Mouse (Mus musculus): ENCODE results near the gene Pcnt. TPM values are rescaled to one million over a fixed set of nuclear protein-coding genes. Genes with fewer than 3 reads are reported as not detected.

Pcnt gene
- polyA plus RNA-seq, 1 experiment, result 12.4 TPM

- H3K4me1 ChIP-seq (ENCODE audit: control insufficient read depth, insufficient read depth, insufficient read length, low read length), result no peaks in the 10 kb centered on the region
- H3K36me3 ChIP-seq (ENCODE audit: control insufficient read depth, insufficient read depth, low read length), result no peaks in the 10 kb centered on the region
- no peak overlapping the region for H3K4me3 ChIP-seq (ENCODE audit: low read depth, low read length)
- no peaks in the 10 kb centered on the region for H3K27me3 ChIP-seq (ENCODE audit: control insufficient read depth, insufficient read depth, low read length)
- no peak overlapping the region for H3K27ac ChIP-seq (ENCODE audit: insufficient read depth, low read depth, low read length)
- peak; percentile 58; the same call in 1 of the 2 replicates for TF ChIP-seq CTCF (IDR thresholded peaks at IDR 0.05; ENCODE audit: extremely low read depth, insufficient read length, insufficient replicate concordance, low read depth, low read length)
- TF ChIP-seq POLR2A (IDR thresholded peaks at IDR 0.05; ENCODE audit: low read depth, low read length), result no peak
- WGBS, result 71% methylated on average over 6 of the region's 6 CpGs
Measured at GRCm38 (mm10) chr10:76326304-76327006, 116.1 kb downstream of the Pcnt start.

- 84% methylated on average over 12 of the region's 12 CpGs for WGBS
- Histone ChIP-seq H3K4me3 (ENCODE audit: low read depth, low read length) (no peak overlapping the region), H3K4me1 (ENCODE audit: control insufficient read depth, insufficient read depth, insufficient read length, low read length) (no peaks in the 10 kb centered on the region), H3K27ac (ENCODE audit: insufficient read depth, low read depth, low read length) (no peak overlapping the region), H3K27me3 (ENCODE audit: control insufficient read depth, insufficient read depth, low read length) (no peaks in the 10 kb centered on the region), H3K36me3 (ENCODE audit: control insufficient read depth, insufficient read depth, low read length) (peaks cover 26% of the 10 kb centered on the region)
- no peak for TF ChIP-seq POLR2A (IDR thresholded peaks at IDR 0.05; ENCODE audit: low read depth, low read length)
- no peak for TF ChIP-seq CTCF (IDR thresholded peaks at IDR 0.05; ENCODE audit: extremely low read depth, insufficient read length, insufficient replicate concordance, low read depth, low read length)
Measured at GRCm38 (mm10) chr10:76317623-76318022, 125.0 kb downstream of the Pcnt start.

GRCm38 (mm10) chr10:76316194-76316593 is 126.4 kb downstream of the Pcnt start:
- no peak overlapping the region for H3K4me3 ChIP-seq (ENCODE audit: low read depth, low read length)
- TF ChIP-seq CTCF (IDR thresholded peaks at IDR 0.05; ENCODE audit: extremely low read depth, insufficient read length, insufficient replicate concordance, low read depth, low read length), result no peak
- no peak for TF ChIP-seq POLR2A (IDR thresholded peaks at IDR 0.05; ENCODE audit: low read depth, low read length)
- no peak overlapping the region for H3K27ac ChIP-seq (ENCODE audit: insufficient read depth, low read depth, low read length)
- H3K4me1 ChIP-seq (ENCODE audit: control insufficient read depth, insufficient read depth, insufficient read length, low read length), result no peaks in the 10 kb centered on the region
- WGBS, result 90% methylated on average over 7 of the region's 7 CpGs
- no peaks in the 10 kb centered on the region for H3K27me3 ChIP-seq (ENCODE audit: control insufficient read depth, insufficient read depth, low read length)
- H3K36me3 ChIP-seq (ENCODE audit: control insufficient read depth, insufficient read depth, low read length), result peaks cover 26% of the 10 kb centered on the region

GRCm38 (mm10) chr10:76306738-76307137 is 135.8 kb downstream of the Pcnt start:
- Histone ChIP-seq H3K4me3 (ENCODE audit: low read depth, low read length) (no peak overlapping the region), H3K4me1 (ENCODE audit: control insufficient read depth, insufficient read depth, insufficient read length, low read length) (no peaks in the 10 kb centered on the region; the same call in 1 of the 2 replicates), H3K36me3 (ENCODE audit: control insufficient read depth, insufficient read depth, low read length) (peaks cover 19% of the 10 kb centered on the region), H3K27me3 (ENCODE audit: control insufficient read depth, insufficient read depth, low read length) (no peaks in the 10 kb centered on the region), H3K27ac (ENCODE audit: insufficient read depth, low read depth, low read length) (no peak overlapping the region)
- WGBS, result 84% methylated on average over 9 of the region's 9 CpGs
- no peak for TF ChIP-seq CTCF (IDR thresholded peaks at IDR 0.05; ENCODE audit: extremely low read depth, insufficient read length, insufficient replicate concordance, low read depth, low read length)
- TF ChIP-seq POLR2A (IDR thresholded peaks at IDR 0.05; ENCODE audit: low read depth, low read length), result no peak

Other genes starting within 250 kb of the Pcnt start
- 13.2 and 24.2 TPM in 2 replicates for gene Prmt2, start 204.9 kb downstream of the Pcnt start, polyA plus RNA-seq (2012; rRNA removed)
- gene S100b, start 188.9 kb downstream of the Pcnt start, polyA plus RNA-seq (2012; rRNA removed), result 0.50 and 0.66 TPM in 2 replicates
- gene Dip2a, start 97.5 kb downstream of the Pcnt start, polyA plus RNA-seq (2012; rRNA removed), result 9.6 and 15.5 TPM in 2 replicates
- not detected in 2 replicates for gene AC141477.1, start 2.3 kb downstream of the Pcnt start, polyA plus RNA-seq (2012; rRNA removed)
- not detected in 2 replicates for gene 2610028H24Rik, start 6.3 kb upstream of the Pcnt start, polyA plus RNA-seq (2012; rRNA removed)
- gene Mcm3ap, start 26.1 kb upstream of the Pcnt start, polyA plus RNA-seq (2012; rRNA removed), result 5.1 and 9.1 TPM in 2 replicates
- gene Ybey, start 26.3 kb upstream of the Pcnt start, polyA plus RNA-seq (2012; rRNA removed), result 0.65 and 2.1 TPM in 2 replicates
- gene Lss, start 88.8 kb upstream of the Pcnt start, polyA plus RNA-seq (2012; rRNA removed), result 9.6 and 16.0 TPM in 2 replicates
- 0.11 TPM in 1 of 2 replicates, not detected in the other for gene Spatc1l, start 119.5 kb upstream of the Pcnt start, polyA plus RNA-seq (2012; rRNA removed)
- not detected in 2 replicates for gene Ftcd, start 132.9 kb upstream of the Pcnt start, polyA plus RNA-seq (2012; rRNA removed)
- gene Col6a2, start 180.8 kb upstream of the Pcnt start, polyA plus RNA-seq (2012; rRNA removed), result 59.3 and 120 TPM in 2 replicates